Mouse (Mus musculus) lung, postnatal 25 days (tissue): ENCODE data around the gene Fads1.
"Not testable (repeated sequence)": the region's sequence is repeated elsewhere in the genome, so short reads cannot be mapped to it uniquely, and the experiment has no call there.

Source experiments
- DNase-seq: peaks from one replicate; pipeline ENCODE4 v3.0.0; 2022; ENCODE audit warnings: low spot score

Gene Fads1

DNA sequence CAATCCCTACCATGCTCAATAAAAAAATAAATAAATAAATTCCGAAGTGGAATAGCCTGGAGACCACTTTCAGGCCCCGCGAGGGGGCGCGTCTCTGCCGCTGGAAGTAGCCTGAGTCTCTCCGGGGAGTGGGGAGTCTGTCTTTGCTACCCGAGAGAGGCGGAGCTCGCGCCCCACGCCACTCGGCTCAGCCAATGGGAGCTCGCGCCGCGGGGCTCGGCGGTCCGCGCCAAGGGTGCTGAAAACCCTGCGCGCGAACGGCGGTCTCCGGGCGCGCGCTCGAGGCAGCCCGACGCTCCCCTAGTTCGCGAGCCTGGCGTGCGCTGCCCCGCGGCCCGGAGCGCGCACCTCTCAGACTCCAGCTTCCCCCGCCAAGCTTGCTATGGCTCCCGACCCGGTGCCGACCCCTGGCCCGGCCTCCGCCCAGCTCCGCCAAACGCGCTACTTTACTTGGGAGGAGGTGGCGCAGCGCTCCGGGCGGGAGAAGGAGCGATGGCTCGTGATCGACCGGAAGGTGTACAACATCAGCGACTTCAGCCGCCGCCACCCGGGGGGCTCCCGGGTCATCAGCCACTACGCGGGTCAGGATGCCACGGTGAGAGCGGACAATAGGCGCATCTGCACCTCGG is at the start of gene Fads1:
Gene Fads1, plus strand, starts transcription at position 219 of the 629 bp plus-strand sequence.
- DNase-seq = peak; percentile 93

GRCm38 (mm10) chr19:10134692-10135091 is 48.0 kb upstream of the Fads1 start:
- peak; percentile 66 for DNase-seq

- DNase-seq = peak; percentile 43
Observed at GRCm38 (mm10) chr19:10137423-10137822, 45.3 kb upstream of the Fads1 start.

- DNase-seq = no peak
Observed at GRCm38 (mm10) chr19:10139736-10140135, 43.0 kb upstream of the Fads1 start.

DNA sequence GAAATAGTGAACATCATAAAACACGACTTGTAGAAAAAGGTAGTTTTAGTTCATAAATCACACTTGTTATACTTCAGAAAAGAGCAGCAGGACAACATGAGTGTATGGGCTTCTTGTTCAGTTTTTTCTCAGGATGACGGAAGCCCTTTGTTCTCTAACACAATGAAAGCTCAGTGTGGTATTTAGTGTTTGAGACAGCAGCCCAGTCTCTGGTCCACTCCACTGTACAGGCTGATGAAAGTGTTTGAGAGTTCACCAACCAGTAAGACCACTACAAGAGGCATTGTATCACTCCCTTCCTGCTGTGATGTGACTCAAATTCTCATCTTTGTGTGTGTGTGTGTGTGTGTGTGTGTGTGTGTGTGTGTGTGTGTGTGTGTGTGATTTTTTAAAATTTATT is 39.0 kb upstream of the Fads1 start:
- DNase-seq = no peak

DNA sequence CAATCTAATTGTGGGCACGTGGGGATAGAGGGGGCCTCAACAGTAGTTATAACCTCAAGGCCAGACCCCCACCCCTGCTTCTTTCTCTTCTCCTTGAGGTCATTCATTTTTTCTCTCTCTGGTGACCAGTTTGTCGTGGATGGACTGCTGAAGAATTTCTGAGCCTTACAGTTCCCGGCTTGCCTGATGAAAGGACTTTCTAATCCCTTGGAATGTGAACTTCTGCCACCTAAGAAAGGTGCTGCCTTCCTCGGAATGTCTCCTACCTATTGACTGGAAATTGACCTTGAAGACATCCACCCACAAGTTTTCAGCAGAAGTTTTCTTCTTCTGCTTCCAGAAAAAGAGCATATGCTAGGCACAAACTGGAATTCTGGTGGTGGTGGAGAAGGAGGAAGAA is 38.2 kb upstream of the Fads1 start:
- DNase-seq = no peak

DNA sequence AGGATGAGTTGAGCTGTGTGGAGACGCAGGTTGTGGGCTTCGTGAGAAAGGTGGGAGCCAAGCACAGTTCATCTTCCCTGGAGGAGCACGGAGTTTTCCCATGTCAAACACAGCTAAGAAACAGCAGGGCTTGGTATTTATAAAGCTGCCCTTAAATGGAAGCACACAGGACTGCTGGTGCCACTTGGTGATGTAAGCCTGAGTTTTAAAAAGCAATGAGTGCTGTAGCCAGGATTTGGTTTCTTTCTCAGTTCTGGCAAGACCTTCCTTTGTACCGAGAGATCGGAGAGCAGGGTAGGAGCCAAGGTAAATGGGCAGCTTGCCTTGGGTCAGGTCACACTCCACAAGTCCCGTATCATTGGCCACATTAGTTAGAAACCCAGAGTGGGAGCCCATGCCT is 34.1 kb upstream of the Fads1 start:
- peak; percentile 44 for DNase-seq

GRCm38 (mm10) chr19:10149189-10149588 is 33.5 kb upstream of the Fads1 start:
- peak; percentile 27 for DNase-seq

DNA sequence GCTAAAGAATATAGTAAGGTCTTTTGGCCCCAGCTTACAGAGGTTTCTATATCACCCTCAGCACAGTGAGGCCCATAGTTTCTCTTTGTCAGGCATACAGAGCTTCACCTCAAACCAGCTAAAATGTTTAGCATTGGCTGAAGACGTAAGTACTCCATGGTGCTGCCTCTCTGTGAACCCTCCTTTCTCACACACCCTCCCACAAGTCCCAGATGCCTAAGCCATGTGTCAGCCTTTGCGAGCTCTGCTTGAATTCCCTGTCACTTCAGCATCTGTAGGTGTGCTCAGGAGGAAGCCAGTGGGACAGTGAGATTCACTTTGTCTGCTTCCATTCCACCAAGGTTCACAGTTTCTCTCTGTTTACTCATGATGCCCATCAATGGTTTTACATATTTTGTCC is 25.0 kb upstream of the Fads1 start:
- no peak for DNase-seq

DNA sequence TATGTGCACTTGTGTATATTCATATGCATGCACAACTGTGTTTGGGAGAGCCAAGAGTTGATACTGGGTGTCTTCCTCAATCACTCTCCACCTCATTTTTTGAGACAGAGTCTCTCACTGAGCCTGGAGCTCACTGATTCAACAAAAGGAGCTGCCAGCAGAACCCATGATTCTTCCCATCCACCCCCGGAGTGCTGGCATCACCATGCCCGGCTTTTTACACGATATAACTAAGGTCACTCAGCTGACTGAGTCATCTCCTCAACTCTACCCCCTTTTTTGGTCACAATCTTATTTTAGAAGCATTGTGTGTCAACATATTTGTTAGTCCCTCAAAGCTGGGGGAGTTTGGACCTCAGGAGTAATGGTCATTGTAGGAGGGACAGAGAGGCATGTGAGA is 18.8 kb upstream of the Fads1 start:
- DNase-seq = no peak

GRCm38 (mm10) chr19:10165928-10166327 is 16.8 kb upstream of the Fads1 start:
- DNase-seq = not testable (repeated sequence)

DNA sequence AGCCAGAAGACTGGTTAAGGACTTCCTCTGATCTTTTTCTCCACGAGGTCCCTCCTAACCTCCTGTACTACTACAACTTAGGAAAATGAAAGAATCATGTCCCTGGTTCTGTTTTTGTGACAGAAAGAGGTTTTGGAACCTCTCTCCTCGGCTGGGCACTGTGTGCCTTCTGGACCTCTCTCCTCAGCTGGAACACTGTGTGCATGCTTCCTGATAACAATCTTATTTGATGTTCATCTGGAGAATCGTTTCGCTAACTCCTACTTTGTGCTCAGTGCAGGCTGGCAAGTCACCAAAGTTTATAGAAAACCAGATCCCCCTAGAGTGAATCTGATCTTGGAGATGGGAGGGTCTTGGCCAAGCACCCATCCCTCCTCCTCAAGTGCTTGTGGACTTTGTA is 15.6 kb upstream of the Fads1 start:
- DNase-seq = no peak

- DNase-seq = no peak
Observed at GRCm38 (mm10) chr19:10167951-10168350, 14.7 kb upstream of the Fads1 start.

GRCm38 (mm10) chr19:10168441-10168840 is 14.2 kb upstream of the Fads1 start:
- DNase-seq = no peak

DNA sequence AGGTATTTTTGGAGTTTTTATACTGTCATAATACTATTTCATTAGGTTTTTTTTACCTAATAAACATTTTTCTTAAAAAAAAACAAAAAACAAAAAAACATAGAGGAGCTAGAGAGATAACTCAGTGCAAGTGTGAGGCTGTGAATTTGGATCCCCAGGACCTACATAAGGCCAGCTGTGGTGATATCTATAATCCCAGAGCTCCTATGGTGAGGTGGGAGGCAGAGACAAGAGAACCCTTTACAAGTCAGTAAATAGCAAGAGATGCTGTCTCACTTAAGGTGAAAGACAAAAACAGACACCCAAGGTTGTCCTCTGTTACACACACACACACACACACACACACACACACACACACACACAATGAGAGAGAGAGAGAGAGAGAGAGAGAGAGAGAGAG is 13.5 kb upstream of the Fads1 start:
- DNase-seq = no peak

DNA sequence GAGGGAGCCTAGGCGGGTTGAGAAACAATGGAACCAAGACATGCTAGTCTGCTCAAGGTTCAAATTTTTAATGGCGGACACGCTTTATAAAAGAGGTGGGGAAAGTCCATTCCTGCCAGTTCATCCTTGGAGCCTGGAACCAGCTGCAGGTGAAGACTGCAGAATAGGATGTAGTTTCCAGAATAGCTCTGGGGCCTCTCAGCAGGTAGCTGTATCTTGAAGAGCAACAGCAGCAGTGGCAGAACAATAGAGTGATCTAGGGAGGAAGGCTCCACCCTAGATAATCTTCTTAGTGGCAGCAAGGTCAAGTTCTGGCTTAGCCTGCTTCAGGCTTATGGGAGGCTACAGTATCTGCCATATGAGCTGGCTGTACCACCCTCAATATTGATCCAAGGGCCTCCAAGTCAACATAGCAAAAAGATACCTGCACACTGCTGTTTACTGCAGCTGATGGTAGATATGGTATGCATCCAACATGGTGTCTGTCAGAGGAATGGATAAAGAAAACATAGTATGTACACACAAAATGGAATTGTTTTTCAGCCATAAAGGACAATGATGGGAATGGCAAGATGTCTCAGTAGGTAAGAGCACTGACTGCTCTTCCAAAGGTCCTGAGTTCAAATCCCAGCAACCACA is 12.9 kb upstream of the Fads1 start:
- not testable (repeated sequence) for DNase-seq

- DNase-seq = no peak
Observed at GRCm38 (mm10) chr19:10170466-10170865, 12.2 kb upstream of the Fads1 start.

GRCm38 (mm10) chr19:10171359-10171758 is 11.3 kb upstream of the Fads1 start:
- no peak for DNase-seq

- DNase-seq = no peak
Observed at GRCm38 (mm10) chr19:10171846-10172245, 10.8 kb upstream of the Fads1 start.

- DNase-seq = no peak
Observed at GRCm38 (mm10) chr19:10173116-10173718, 9.5 kb upstream of the Fads1 start.

GRCm38 (mm10) chr19:10173844-10174539 is 8.7 kb upstream of the Fads1 start:
- DNase-seq = no peak

DNA sequence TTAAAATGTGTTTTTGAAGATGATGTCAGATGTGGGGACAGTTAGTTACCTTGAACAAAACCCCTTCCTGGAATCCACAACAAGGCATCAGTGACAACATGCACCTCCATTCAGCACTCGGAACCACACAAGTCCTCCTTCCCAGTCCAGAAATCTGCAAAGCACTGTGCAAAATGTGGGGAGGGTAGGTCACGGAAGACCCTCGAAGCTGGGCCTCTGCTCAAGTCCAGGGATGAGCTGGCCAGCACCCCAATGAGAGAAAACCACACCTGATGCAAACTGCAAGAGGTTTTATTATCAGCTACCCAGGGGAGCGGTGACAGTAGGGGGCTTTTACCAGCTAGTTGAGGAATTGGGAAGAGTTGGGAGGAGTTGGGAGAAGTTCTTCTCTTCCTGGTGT is 7.7 kb upstream of the Fads1 start:
- no peak for DNase-seq

GRCm38 (mm10) chr19:10176477-10176876 is 6.2 kb upstream of the Fads1 start:
- DNase-seq = no peak
